Mouse (Mus musculus) layer of hippocampus, postnatal 25 days (tissue): ENCODE data around the gene Cxxc4. TPM values are rescaled to one million over a fixed set of nuclear protein-coding genes. Genes with fewer than 3 reads are reported as not detected.
"Not testable (repeated sequence)": the region's sequence is repeated elsewhere in the genome, so short reads cannot be mapped to it uniquely, and the experiment has no call there.

Experiments used
- DNase-seq, 2 experiments: peaks; one replicate each; pipeline ENCODE4 v3.0.0; 2022; ENCODE audit warnings: mixed read lengths in 2 of 2, low spot score in 1 of 2; ENCODE audit errors: extremely low spot score in 1 of 2
- total RNA-seq, 2 experiments: library from RNA; stranded (reverse); gene quantifications; 2 replicates each; pipeline ENCODE4 v1.2.3; 2021

The Cxxc4 gene
- 10 to 100 TPM; 12.6 to 13.1 TPM for total RNA-seq

GRCm38 (mm10) chr3:134236414-134237112 is at the start of gene Cxxc4:
TSS of gene Cxxc4 (plus strand) at chr3:134236484.
- DNase-seq: no peak

- DNase-seq: no peak
Observed at GRCm38 (mm10) chr3:134188979-134189946, 47.0 kb upstream of the Cxxc4 start.

- no peak for DNase-seq
Observed at GRCm38 (mm10) chr3:134190046-134190445, 46.2 kb upstream of the Cxxc4 start.

DNA sequence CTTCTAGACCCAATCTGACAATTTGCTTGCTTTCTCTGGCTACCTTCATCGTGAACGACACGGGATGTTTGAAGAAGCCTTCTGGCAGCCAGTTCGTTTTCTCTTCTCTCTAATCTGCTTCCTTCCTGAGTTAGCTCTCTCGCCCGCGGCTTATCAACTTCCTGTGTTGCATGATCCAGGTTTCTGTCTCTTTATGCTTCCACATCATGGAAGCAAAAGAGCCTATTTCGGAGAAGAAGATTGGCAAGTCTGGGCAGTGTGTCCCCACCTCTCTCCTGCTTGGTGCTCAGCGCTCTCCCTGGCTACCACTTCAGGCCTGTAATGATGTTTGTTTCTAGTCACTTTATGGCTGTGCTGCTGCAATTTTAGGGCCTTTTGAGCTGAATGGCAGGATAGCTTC is 36.4 kb upstream of the Cxxc4 start:
- DNase-seq: no peak

- DNase-seq: no peak
Observed at GRCm38 (mm10) chr3:134206624-134207023, 29.7 kb upstream of the Cxxc4 start.

DNA sequence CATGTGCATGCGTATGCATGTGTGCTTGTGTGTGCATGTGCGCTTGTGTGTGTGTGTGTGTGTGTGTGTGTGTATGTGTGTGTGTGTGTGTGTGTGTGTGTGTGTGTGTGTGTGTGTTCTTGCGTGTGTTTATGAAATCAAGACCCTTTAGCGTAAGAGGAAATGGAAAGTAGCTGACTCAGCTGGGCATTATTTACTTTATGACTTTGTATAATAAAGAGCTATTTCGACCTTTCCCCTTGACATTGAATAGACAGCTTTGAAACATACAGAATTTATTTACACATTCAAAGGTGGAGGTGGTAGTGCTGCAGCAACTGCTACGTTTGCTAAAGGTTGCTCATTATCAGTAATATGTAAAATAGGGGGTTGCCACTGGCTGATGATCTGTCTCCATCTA is 25.3 kb upstream of the Cxxc4 start:
- DNase-seq: no peak

GRCm38 (mm10) chr3:134219881-134220280 is 16.4 kb upstream of the Cxxc4 start:
- not testable (repeated sequence) for DNase-seq

DNA sequence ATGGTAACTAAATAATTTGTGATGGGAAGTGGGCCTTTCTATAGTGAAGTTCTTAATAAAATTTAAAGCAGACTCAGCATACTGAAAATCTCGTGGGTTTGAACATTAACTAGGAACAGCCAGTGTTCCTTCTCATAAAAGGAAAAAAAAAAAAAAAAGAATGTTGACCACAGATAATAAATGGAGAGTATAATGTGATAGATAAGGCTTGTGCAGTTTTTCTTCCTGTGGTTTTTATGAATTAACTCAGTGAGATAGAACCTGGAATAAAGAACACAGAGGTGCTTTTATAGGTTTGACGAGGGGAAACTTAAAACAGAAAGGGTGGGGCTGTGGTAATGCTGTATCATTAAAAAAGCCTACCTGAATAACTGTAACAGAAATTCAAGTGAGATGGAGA is 15.3 kb upstream of the Cxxc4 start:
- no peak for DNase-seq

DNA sequence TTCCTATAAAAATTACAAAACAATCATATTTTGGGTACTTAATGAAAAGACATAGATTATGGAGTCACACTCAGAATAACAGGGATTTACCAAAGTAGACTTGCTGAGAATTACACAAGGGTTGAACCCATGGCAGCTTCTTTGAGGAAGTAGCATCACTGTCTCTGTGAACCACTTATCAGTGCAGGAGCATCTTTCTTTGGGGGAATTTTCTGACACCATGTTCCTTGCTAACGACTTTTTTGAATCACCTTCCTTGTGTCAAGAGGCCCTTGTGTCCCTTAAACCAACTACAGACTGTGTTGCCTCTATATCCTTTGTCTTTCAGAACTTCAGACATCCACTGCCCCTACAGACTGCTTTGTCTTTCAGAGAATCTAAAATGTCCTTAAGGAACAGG is 13.7 kb upstream of the Cxxc4 start:
- DNase-seq: no peak

DNA sequence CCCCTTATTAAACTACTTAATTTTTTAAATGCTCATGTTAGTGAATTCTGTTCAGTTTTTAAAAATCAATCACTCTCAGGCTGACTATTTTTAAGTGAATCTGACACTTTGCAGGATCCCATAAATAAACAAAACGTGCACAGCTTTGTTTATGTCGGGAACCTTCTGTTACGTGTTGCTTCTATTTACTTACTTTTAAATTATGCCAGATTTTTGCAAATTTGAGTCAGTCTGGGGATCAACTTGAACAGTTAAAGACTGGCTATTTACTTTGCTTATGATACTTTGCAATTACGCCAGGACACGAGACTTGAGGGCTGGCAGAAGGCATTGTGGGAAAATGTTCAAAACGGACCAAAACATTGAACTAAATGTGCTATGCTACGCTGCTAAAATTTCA is 12.3 kb upstream of the Cxxc4 start:
- no peak for DNase-seq

GRCm38 (mm10) chr3:134225928-134226327 is 10.4 kb upstream of the Cxxc4 start:
- no peak for DNase-seq

DNA sequence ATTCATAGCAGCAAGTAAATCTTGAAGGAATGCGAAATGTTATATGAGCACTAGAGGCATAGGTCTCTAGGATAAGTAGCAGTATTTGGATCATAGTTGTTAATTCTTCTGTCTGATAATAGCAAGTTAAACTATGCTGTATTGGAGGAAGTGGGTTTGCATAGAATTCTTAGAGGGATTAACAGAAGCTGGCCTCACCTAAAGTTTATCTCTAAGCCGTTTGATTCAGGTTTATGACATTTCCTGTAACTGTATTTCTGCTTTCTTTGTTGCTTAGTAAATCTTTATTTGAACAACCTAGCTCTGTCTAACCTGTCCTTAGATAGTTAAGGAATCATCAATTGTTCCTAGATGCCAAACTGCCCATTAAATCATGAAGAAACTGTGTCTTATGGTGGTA is 3.5 kb upstream of the Cxxc4 start:
- no peak for DNase-seq

DNA sequence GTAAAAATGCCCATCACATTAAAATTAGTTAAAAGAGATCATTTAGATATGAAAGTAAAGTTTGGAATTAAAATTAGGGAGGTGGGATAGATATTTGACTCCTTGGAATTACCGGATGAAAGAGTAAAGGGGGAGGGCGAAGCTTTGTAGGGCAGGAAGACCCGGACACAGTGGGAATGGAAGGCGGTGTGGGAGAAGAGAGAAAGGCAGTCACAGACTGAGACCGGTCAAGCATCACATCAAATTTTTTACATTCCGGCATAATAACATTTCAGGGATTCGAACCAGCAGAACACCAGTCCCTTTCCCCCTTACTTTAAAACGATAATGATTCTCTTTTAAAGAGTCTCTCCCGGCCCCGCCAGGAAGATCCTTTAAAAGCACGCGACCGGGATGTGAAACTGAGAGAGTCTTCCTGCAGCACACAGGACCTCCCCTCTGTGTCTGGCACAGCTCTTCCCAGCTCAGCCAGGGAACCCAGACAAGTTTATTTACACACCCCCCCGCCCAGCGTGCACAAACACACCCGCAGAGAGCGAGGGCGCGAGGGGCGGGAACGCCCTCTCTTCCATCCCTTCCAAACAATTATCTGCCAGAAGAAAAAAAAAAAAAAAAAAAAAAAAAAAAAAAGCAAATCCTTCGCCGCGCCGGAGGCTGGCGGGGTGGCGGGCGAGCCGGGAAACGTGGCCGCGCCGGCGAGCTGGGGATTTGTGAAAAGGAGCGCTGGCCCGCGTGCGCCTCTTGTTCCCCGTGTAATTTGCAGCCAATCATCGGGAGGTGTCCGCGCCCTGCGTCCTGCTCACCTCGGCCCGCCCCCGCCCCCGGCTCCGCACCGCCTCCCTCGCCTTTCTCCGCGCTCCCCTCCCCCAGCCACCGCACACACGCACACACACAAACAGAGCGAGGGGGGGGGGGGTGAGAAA is 532 bp upstream of the Cxxc4 start:
- peak; percentile 42 to 44 for DNase-seq

GRCm38 (mm10) chr3:134237113-134237805 is 975 bp downstream of the Cxxc4 start:
- DNase-seq: no peak

DNA sequence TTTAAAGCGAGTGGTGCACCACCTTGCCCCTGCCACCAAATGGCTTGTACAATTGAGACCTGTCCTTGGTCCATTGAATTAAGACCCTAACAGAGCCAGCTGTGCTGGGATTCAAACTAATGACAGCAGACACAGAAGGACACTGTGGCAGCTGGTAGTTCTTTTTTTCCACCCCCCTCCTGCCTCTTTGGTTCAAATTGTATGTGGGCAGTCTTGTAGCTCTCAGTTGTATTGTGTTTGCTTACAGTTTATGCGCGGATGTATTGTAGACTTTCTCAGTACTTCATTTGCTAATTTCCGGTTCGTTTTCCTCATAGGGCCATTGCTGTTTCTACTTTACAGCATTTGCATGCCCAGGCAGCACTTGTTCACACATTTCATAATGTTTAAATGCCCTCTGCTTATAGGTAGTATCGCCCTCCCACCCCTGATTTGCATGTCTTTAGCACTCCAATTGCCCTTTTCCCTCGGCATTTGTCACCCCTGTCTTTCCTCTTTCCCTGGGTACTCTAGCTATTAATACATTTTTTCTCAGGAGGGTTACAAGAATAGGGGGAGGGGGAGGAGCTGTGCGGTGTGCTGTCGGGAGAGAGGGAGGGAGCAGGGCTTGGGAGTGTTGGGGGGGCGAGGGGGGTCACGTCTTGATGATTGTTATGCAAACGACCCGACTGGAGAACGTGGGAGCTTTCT is 2.5 kb downstream of the Cxxc4 start:
- DNase-seq: no peak

DNA sequence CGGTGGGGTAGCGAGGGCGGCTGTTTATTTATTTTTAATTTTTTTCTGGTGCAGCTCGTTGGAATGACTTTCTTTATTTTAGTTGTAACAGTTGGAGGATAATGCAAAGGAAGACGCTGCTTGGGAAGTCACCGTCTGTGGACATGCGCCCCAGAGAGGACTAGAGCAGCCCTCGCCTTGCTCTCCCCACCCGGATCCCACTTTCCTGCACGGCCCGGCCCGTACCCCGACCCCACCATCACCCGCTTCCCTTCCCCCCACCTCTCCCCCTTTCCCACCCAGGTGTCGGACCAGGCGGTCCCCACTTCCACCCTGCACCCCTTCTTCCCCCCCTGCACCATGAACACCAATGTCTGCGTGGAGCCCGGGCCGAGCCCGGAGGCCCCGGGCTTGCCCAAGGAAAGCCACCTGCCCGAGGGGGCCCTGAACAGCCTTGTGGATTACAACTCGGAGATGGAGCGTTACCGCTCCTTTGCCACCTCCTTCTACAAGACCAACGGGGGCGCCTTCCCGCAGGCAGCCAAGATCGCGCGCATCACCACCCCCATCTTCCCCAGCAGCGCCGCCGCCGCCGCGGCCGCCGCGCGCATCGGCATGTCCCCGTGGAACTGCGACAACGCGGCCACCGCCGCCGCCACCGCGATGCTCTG is 3.2 kb downstream of the Cxxc4 start:
- DNase-seq: peak; percentile 51 to 62

DNA sequence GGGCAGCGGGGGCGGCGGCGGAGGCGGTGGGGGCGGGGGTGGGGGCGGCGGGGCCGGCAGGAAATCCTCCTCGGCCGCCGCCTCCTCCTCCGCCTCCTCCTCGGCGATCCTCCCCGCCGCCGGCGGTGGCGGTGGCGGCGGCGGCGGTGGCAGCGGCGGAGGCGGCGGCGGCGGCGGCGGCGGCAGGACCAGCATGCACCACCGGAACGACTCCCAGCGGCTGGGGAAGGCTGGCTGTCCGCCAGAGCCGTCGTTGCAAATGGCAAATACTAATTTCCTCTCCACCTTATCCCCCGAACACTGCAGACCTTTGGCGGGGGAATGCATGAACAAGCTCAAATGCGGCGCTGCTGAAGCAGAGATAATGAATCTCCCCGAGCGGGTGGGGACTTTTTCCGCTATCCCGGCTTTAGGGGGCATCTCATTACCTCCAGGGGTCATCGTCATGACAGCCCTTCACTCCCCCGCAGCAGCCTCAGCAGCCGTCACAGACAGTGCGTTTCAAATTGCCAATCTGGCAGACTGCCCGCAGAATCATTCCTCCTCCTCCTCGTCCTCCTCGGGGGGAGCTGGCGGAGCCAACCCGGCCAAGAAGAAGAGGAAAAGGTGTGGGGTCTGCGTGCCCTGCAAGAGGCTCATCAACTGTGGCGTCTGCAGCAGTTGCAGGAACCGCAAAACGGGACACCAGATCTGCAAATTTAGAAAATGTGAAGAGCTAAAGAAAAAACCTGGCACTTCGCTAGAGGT is 3.9 kb downstream of the Cxxc4 start:
- peak; percentile 70 to 72 for DNase-seq

DNA sequence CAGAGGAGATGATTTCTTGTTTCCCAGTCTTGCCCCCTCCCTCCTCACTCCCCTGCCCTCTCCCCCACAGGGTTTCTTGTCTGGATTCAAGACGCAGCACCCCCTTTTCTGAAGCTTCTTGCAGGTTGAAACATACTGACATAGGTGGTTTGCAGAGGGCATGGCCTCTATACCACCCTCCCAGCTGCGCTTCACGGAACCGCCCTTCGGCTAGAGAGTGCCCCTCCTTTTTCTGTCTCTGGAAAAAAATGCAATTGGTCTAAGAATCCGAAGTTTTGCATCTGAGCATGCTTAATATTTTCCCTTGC is 4.4 kb downstream of the Cxxc4 start:
- DNase-seq: no peak
